Mouse (Mus musculus) neural tube, embryonic 11.5 days (tissue): Measurements from ENCODE around the gene Srpk1. TPM values are rescaled to one million over a fixed set of nuclear protein-coding genes. Genes with fewer than 3 reads are reported as not detected.

Experiments
- ATAC-seq: fragments of 200-750 bp; cut with Nextera tagmentation; 2 replicates; pipeline ENCODE4 v1.8.0; 2017; ENCODE audit warnings: moderate number of reproducible peaks, mild to moderate bottlenecking, moderate TSS enrichment, moderate library complexity; ENCODE audit not compliant: insufficient read depth, low FRiP score, low TSS enrichment
- DNase-seq: peaks from one replicate; pipeline ENCODE4 v3.0.0-alpha.2; 2015; ENCODE audit warnings: low spot score
- H3K27ac ChIP-seq: fragments of 300-500 bp; sonication (generic); 2 replicates; pipeline ENCODE4 v1.5.1; 2014; ENCODE audit warnings: low read depth, mild to moderate bottlenecking, low read length
- H3K27me3 ChIP-seq: fragments of 300-500 bp; sonication (generic); 2 replicates; pipeline ENCODE4 v1.6.1; 2014; ENCODE audit warnings: mild to moderate bottlenecking, low read length, mixed read lengths; ENCODE audit not compliant: control insufficient read depth, insufficient read depth
- H3K36me3 ChIP-seq: fragments of 300-500 bp; sonication (generic); 2 replicates; pipeline ENCODE4 v1.6.1; 2014; ENCODE audit warnings: mild to moderate bottlenecking, low read length, moderate library complexity, mixed read lengths; ENCODE audit not compliant: control insufficient read depth, insufficient read depth
- H3K4me1 ChIP-seq: fragments of 300-500 bp; sonication (generic); 2 replicates; pipeline ENCODE4 v1.6.1; 2014; ENCODE audit warnings: low read length, mixed read lengths; ENCODE audit not compliant: control insufficient read depth, insufficient read depth
- H3K4me2 ChIP-seq: fragments of 300-500 bp; sonication (generic); 2 replicates; pipeline ENCODE4 v1.6.1; 2014; ENCODE audit warnings: low read depth, mild to moderate bottlenecking, moderate library complexity
- H3K4me3 ChIP-seq: fragments of 300-500 bp; sonication (generic); 2 replicates; pipeline ENCODE4 v1.5.1; 2014; ENCODE audit warnings: low read depth, low read length
- H3K9ac ChIP-seq: fragments of 300-500 bp; sonication (generic); 2 replicates; pipeline ENCODE4 v1.6.1; 2014; ENCODE audit warnings: mild to moderate bottlenecking, low read length
- H3K9me3 ChIP-seq: fragments of 300-500 bp; sonication (generic); 2 replicates; pipeline ENCODE4 v1.6.1; 2016; ENCODE audit warnings: low read length; ENCODE audit not compliant: control insufficient read depth
- WGBS: fragments of 180-500 bp; shearing (Covaris S2); extraction: QIAGEN DNeasy Blood & Tissue Kit; methylation state at CpG from one replicate; pipeline ENCODE4 v1.1.7; 2014; 5-methylcytosine and 5-hydroxymethylcytosine counted together
- polyA plus RNA-seq: library from polyadenylated mRNA; unstranded; fragments of >200 nt; fragmentation: Nextera tagmentation; extraction: Ambion mirVana; gene quantifications from 2 replicates; pipeline ENCODE4 v1.2.1, GENCODE M21; 2014

The Srpk1 gene
- polyA plus RNA-seq = 109 and 117 TPM in 2 replicates

DNA sequence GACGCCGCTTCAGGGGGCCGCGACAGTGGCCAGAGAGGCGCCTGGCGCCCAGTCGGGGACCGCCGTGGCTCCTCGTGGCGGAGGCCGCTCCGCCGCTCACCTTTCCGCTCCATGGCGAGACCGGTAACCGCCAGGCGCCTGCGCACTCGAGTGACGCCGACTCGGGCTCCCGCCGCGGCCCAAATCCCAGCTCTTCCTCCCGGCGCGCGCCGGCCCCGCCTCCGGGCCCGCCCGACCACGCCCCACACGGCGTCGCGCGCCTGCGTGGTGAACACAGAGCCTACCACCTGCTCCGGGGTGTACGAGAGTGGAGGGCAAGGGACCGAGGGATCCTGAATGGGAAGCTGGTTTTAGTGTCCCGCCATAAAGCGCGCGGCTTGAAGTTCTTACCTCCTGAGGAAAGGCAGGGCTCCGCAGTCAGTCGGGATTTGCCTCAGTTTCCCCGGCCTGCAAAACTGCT, at the start of gene Srpk1:
TSS of gene Srpk1 (minus strand) at position 410 of the 460 bp plus-strand sequence.
- peak; percentile 95 for ATAC-seq
- no peaks in the 10 kb centered on the region for H3K36me3 ChIP-seq
- no peaks in the 10 kb centered on the region for H3K27me3 ChIP-seq
- DNase-seq = peak; percentile 96
- peaks cover 11% of the 10 kb centered on the region for H3K4me1 ChIP-seq
- WGBS = under 1% methylated on average over 51 of the region's 53 CpGs
- H3K4me3 ChIP-seq = peak within 1 kb of the TSS; percentile 98
- H3K9ac ChIP-seq = peak within 1 kb of the TSS; percentile 97
- peak within 1 kb of the TSS; percentile 76 for H3K27ac ChIP-seq
- H3K4me2 ChIP-seq = peak within 1 kb of the TSS; percentile 92
- no peaks in the 10 kb centered on the region for H3K9me3 ChIP-seq

DNA sequence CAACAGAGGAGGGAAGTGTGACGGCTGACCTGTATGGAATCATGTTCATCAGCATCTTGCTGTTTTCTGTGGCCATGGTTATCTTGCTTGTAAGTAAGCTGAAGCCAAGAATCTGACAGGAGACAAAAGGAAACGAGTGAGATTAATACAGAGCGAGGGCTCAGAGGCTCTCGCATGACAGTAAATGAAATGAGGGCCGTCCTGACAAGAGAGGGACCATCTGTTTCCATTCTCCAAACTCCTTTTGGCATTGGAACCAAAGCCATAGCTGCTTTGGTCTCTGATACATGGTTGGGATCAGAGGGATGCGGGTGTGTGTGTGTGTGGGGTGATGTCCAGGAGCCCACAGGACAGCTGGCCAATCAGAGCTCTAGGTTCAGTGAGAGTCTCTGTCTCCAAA, 37.1 kb upstream of the Srpk1 start:
- no peaks in the 10 kb centered on the region for H3K36me3 ChIP-seq
- H3K4me2 ChIP-seq = no peak overlapping the region
- H3K4me3 ChIP-seq = no peak overlapping the region
- WGBS = 73% methylated on average over 6 of the region's 6 CpGs
- H3K4me1 ChIP-seq = no peaks in the 10 kb centered on the region
- no peaks in the 10 kb centered on the region for H3K27me3 ChIP-seq
- H3K9me3 ChIP-seq = no peaks in the 10 kb centered on the region
- no peak for ATAC-seq
- H3K27ac ChIP-seq = no peak overlapping the region
- H3K9ac ChIP-seq = no peak overlapping the region
- DNase-seq = no peak

DNA sequence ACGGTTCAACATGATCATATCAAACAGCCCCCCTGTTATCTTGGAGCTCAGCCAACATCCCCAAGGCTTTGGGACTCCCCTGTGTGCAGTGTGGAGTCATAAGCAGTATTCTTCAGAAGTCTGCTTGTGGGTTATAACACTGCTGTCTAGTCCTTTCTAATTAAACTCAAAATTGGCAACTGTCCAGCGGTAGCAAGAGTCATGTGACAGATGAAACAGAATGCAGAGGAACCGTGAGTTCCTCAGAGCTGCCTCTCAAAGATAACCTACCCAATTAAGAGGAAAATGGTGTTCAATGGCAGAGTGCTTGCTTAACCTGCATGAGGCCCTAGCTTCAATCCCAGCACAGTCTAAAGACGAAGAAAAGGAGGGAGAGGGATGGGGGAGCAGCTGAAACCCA, 35.4 kb upstream of the Srpk1 start:
- Histone ChIP-seq H3K36me3 (no peaks in the 10 kb centered on the region), H3K9me3 (no peaks in the 10 kb centered on the region), H3K27me3 (no peaks in the 10 kb centered on the region), H3K4me3 (no peak overlapping the region), H3K9ac (no peak overlapping the region), H3K4me2 (no peak overlapping the region), H3K27ac (no peak overlapping the region), H3K4me1 (no peaks in the 10 kb centered on the region)
- ATAC-seq = no peak
- WGBS = 73% methylated on average over 4 of the region's 4 CpGs
- DNase-seq = no peak

DNA sequence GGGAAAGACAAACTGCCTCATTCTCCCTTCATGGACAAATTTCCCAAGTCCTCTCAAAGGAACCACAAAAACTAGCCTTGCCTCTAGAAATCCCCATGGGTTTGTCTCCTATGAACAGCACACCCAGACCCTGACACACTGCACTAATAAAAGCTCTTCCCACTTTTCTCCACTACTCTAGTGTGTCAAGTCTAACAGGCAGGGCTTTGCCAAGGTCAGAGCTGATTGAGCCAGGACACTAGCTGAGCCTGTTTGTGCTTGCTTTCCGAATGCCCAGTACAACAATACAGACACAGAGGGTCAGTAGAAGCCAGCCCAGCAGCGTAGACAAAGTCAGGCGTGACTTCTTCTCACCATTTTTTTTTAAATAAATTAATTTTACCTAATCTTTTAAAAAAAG, 27.8 kb upstream of the Srpk1 start:
- H3K9me3 ChIP-seq = no peaks in the 10 kb centered on the region
- no peak overlapping the region for H3K27ac ChIP-seq
- no peak overlapping the region for H3K4me2 ChIP-seq
- WGBS = 83% methylated on average over 3 of the region's 3 CpGs
- ATAC-seq = no peak
- no peaks in the 10 kb centered on the region for H3K27me3 ChIP-seq
- no peak for DNase-seq
- H3K4me3 ChIP-seq = no peak overlapping the region
- no peak overlapping the region for H3K9ac ChIP-seq
- H3K4me1 ChIP-seq = no peaks in the 10 kb centered on the region
- H3K36me3 ChIP-seq = no peaks in the 10 kb centered on the region

DNA sequence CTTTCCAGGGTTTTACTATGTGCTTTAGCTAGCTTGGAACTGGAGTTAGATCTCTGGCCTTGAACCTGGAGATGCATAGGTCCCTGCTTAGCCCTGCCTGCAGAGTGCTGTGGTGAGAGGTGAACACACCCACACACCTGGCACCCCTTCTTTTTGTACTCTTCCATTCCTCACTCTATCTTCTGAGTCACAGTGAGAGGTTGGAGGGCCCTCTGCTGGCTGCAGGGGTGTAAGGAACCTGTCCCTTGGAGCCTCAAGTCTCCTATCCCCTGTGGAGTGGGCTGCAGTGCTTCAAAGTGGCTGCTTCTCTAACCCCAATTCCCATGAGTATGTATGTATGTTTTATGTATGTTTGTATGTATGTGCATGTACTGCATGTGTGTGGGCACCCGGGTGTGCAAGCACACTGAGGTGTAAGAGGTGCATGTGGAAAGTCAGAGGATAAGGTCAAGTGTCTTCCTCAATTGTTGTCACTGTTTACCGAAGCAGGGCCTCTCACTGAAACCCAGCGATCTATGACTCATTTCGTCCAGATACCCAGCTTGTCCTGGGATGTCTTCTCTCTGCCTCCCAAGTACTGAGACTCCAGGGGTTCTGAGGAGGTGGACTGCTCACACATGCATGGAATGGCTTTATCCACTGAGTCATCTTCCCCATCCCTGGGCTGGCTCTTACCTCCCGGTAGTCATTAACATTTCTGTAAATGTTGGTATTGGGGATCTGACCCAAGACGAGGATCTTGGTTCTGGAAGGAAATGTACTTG, 26.3 kb upstream of the Srpk1 start:
- no peaks in the 10 kb centered on the region for H3K27me3 ChIP-seq
- H3K4me2 ChIP-seq = no peak overlapping the region
- no peaks in the 10 kb centered on the region for H3K36me3 ChIP-seq
- no peak overlapping the region for H3K4me3 ChIP-seq
- H3K27ac ChIP-seq = no peak overlapping the region
- H3K9ac ChIP-seq = no peak overlapping the region
- ATAC-seq (no peak), DNase-seq (no peak)
- H3K9me3 ChIP-seq = no peaks in the 10 kb centered on the region
- 62% methylated on average over 6 of the region's 6 CpGs for WGBS
- H3K4me1 ChIP-seq = no peaks in the 10 kb centered on the region

DNA sequence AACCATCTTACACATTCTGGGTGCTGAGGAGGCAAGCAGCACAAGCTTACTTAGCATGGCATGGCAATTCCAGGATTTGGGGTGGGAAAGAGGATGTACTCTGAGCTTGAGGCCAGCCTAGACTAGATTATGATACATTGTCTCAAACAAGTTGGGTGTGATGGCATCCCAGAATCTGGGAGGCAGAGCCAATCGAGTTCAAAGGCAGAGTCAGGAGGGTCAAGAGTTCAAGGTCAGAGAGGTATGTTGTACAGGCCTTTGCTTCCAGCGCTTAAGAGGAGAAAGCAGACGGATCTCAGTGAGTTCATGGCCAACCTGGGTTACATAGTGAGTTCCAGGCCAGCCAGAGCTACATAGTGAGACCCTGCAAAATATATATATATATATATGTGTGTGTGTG, 23.7 kb upstream of the Srpk1 start:
- Histone ChIP-seq H3K9me3 (no peaks in the 10 kb centered on the region), H3K36me3 (no peaks in the 10 kb centered on the region), H3K4me2 (no peak overlapping the region), H3K4me3 (no peak overlapping the region), H3K27ac (no peak overlapping the region), H3K9ac (no peak overlapping the region), H3K27me3 (no peaks in the 10 kb centered on the region), H3K4me1 (no peaks in the 10 kb centered on the region)
- 71% methylated on average over 3 of the region's 3 CpGs for WGBS
- ATAC-seq (no peak), DNase-seq (no peak)

DNA sequence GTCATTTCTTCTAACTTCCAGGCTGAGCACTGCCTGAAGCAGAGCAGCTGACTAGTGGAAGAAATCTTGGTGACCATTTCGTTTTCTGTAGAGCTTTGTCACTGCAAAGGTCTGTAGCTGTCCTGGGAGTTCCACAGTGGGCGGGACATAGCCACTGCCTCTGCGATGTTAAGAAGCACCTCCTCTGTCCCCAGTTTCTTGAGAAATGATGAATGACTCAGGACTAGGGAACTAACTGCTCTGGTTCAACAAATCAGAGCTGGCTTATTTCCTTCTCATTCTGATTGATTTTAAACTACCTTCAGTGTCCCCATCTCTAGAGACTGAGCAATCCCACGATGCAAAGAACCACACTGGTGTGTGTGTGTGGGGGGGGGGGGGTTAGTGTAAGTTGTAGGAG, 21.6 kb upstream of the Srpk1 start:
- DNase-seq (no peak), ATAC-seq (no peak)
- Histone ChIP-seq H3K36me3 (no peaks in the 10 kb centered on the region), H3K4me3 (no peak overlapping the region), H3K27me3 (no peaks in the 10 kb centered on the region), H3K9me3 (no peaks in the 10 kb centered on the region), H3K9ac (no peak overlapping the region), H3K4me1 (no peaks in the 10 kb centered on the region), H3K4me2 (no peak overlapping the region), H3K27ac (no peak overlapping the region)
- WGBS = 60% methylated on average over 4 of the region's 4 CpGs

DNA sequence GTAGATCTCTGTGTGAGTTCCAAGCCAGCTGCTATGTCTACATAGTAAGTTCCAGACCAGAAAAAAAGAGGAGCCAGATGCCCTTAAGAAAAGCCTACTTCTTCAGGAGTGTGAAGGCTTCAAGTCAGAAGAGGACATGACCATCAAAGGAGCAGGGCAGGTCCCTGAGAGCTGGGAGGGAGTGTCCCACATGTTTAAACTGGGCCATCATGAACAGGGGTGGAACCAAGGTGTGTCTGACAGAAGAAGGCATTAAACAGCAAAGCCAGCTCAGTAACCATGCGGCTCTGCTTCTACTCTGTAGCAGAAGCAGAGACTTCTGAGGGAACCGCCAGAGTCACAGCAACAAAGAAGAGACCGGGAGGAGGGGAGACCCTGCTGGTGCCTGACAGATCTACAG, 21.2 kb upstream of the Srpk1 start:
- Histone ChIP-seq H3K4me3 (no peak overlapping the region), H3K27me3 (no peaks in the 10 kb centered on the region), H3K36me3 (no peaks in the 10 kb centered on the region), H3K9ac (no peak overlapping the region), H3K27ac (no peak overlapping the region), H3K4me2 (no peak overlapping the region), H3K4me1 (no peaks in the 10 kb centered on the region), H3K9me3 (no peaks in the 10 kb centered on the region)
- DNase-seq = no peak
- WGBS = 60% methylated on average over 3 of the region's 3 CpGs
- no peak for ATAC-seq

DNA sequence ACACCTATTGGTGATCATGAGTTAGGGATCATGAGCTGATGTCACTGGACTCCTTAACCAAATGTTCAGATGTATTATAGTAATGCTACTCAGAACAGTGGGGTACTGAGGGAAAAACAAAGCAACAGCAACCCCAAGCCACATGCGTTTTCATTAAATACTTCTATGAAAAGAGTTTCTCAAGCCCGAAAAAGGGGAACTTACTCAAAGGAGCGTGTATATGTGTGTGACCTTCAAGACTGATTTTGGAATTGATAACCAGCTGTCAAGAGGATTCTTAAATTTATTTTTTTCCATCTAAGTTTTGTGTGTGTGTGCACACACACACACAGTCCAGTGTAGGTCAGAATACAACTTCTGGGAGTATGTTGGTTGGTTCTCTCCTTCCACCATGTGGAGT, 17.6 kb upstream of the Srpk1 start:
- Histone ChIP-seq H3K9ac (no peak overlapping the region), H3K9me3 (no peaks in the 10 kb centered on the region), H3K36me3 (no peaks in the 10 kb centered on the region), H3K4me3 (no peak overlapping the region), H3K4me1 (no peaks in the 10 kb centered on the region), H3K27me3 (no peaks in the 10 kb centered on the region), H3K27ac (no peak overlapping the region), H3K4me2 (no peak overlapping the region)
- whole genome bisulfite sequencing = 93% methylated on average over 3 of the region's 3 CpGs
- DNase-seq = no peak
- ATAC-seq = no peak
